Mouse (Mus musculus): Measurements from ENCODE around the gene Gm28374. TPM values are rescaled to one million over a fixed set of nuclear protein-coding genes. Genes with fewer than 3 reads are reported as not detected.

Gm28374 gene
- total and polyA plus RNA-seq, 2 experiments = 0.20 to 0.46 TPM

DNA sequence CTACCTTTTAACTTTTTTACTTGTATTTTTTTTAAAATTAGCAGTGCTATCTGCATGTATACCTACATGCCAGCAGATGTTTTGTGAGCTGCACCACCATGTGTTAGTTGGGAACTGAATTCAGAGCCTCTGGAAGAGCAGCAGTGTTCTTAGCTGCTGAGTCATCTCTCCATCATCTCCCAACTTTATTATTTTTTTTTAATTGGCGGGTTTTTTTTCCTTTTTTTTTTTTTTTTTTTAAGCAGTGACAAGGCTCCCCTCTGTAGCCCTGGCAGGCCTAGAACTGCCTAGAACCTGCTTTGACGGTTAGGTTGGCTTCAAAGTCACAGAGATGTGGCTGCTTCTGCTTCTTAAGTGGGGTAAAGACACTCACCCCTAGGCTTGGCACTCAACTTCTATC, 42.8 kb upstream of the Gm28374 start:
- no peaks in the 10 kb centered on the region for H3K27me3 ChIP-seq (ENCODE audit: control insufficient read depth, insufficient read depth, low read length)
- H3K4me1 ChIP-seq (ENCODE audit: control insufficient read depth, insufficient read depth, low read length) = peaks cover 1% of the 10 kb centered on the region
- no peak for DNase-seq (ENCODE audit: extremely low read depth, low read depth, low spot score)
- H3K27ac ChIP-seq (replicated peaks; ENCODE audit: insufficient read depth, low read depth, low read length) = no peak overlapping the region
- no peak overlapping the region for H3K9ac ChIP-seq (ENCODE audit: low read depth, low read length)
- WGBS = 85% methylated on average over 2 of the region's 2 CpGs
- no peaks in the 10 kb centered on the region for H3K36me3 ChIP-seq (ENCODE audit: control insufficient read depth, insufficient read depth, low read length)
- H3K4me3 ChIP-seq (ENCODE audit: insufficient read depth, low read depth, low read length) = no peak overlapping the region
- no peaks in the 10 kb centered on the region for H3K79me2 ChIP-seq (ENCODE audit: control insufficient read depth, insufficient read depth, low read length)
- TF ChIP-seq CTCF (IDR thresholded peaks at IDR 0.05; ENCODE audit: low read depth, low read length) = no peak
- TF ChIP-seq POLR2A (IDR thresholded peaks at IDR 0.05; ENCODE audit: extremely low read depth, insufficient read depth, low read length) = no peak

GRCm38 (mm10) chr19:6123330-6123729, 41.3 kb upstream of the Gm28374 start:
- 35% methylated on average over 8 of the region's 8 CpGs for WGBS
- Histone ChIP-seq H3K27me3 (ENCODE audit: control insufficient read depth, insufficient read depth, low read length) (no peaks in the 10 kb centered on the region), H3K79me2 (ENCODE audit: control insufficient read depth, insufficient read depth, low read length) (no peaks in the 10 kb centered on the region), H3K4me1 (ENCODE audit: control insufficient read depth, insufficient read depth, low read length) (peaks cover 4% of the 10 kb centered on the region), H3K27ac (replicated peaks; ENCODE audit: insufficient read depth, low read depth, low read length) (no peak overlapping the region), H3K4me3 (ENCODE audit: insufficient read depth, low read depth, low read length) (no peak overlapping the region), H3K9ac (ENCODE audit: low read depth, low read length) (no peak overlapping the region), H3K36me3 (ENCODE audit: control insufficient read depth, insufficient read depth, low read length) (no peaks in the 10 kb centered on the region)
- DNase-seq (ENCODE audit: extremely low read depth, low read depth, low spot score) = peak; percentile 84
- TF ChIP-seq CTCF (IDR thresholded peaks at IDR 0.05; ENCODE audit: low read depth, low read length) = no peak
- no peak for TF ChIP-seq POLR2A (IDR thresholded peaks at IDR 0.05; ENCODE audit: extremely low read depth, insufficient read depth, low read length)

- WGBS = 60% methylated on average over 19 of the region's 19 CpGs
- peaks cover 4% of the 10 kb centered on the region for H3K4me1 ChIP-seq (ENCODE audit: control insufficient read depth, insufficient read depth, low read length)
- no peaks in the 10 kb centered on the region for H3K79me2 ChIP-seq (ENCODE audit: control insufficient read depth, insufficient read depth, low read length)
- H3K36me3 ChIP-seq (ENCODE audit: control insufficient read depth, insufficient read depth, low read length) = no peaks in the 10 kb centered on the region
- no peak for TF ChIP-seq POLR2A (IDR thresholded peaks at IDR 0.05; ENCODE audit: extremely low read depth, insufficient read depth, low read length)
- no peak for TF ChIP-seq CTCF (IDR thresholded peaks at IDR 0.05; ENCODE audit: low read depth, low read length)
- no peaks in the 10 kb centered on the region for H3K27me3 ChIP-seq (ENCODE audit: control insufficient read depth, insufficient read depth, low read length)
- H3K9ac ChIP-seq (ENCODE audit: low read depth, low read length) = no peak overlapping the region
- no peak overlapping the region for H3K4me3 ChIP-seq (ENCODE audit: insufficient read depth, low read depth, low read length)
- H3K27ac ChIP-seq (replicated peaks; ENCODE audit: insufficient read depth, low read depth, low read length) = no peak overlapping the region
- no peak for DNase-seq (ENCODE audit: extremely low read depth, low read depth, low spot score)
Observed at GRCm38 (mm10) chr19:6121761-6122160, 39.7 kb upstream of the Gm28374 start.

DNA sequence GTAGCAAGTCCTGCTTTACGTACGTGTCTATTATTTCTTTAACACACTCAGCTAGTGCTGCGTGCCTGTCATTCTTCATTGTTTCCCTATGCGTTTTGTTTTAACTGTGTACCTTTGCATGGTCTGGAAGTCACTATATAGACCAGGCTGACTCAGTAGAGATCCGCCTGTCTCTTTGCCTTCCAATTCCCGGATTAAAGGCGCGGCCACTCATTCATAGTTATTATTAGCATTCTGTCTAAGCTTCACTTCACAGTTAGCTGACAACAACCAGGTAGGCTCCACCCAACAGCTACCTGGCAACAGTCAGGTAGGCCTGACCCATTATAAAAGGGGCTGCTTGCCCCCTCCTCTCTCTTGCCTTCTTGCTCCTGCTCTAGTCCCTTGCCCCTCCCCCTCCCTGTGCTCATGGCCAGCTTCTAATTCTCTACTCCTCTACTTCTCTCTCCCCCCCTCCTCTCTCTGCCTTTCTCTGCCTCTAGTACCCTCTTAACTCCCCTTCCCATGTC, 36.7 kb upstream of the Gm28374 start:
- no peaks in the 10 kb centered on the region for H3K36me3 ChIP-seq (ENCODE audit: control insufficient read depth, insufficient read depth, low read length)
- no peaks in the 10 kb centered on the region for H3K27me3 ChIP-seq (ENCODE audit: control insufficient read depth, insufficient read depth, low read length)
- H3K9ac ChIP-seq (ENCODE audit: low read depth, low read length) = peak overlapping the region; percentile 63
- no peak for DNase-seq (ENCODE audit: extremely low read depth, low read depth, low spot score)
- no peaks in the 10 kb centered on the region for H3K79me2 ChIP-seq (ENCODE audit: control insufficient read depth, insufficient read depth, low read length)
- no peak for TF ChIP-seq CTCF (IDR thresholded peaks at IDR 0.05; ENCODE audit: low read depth, low read length)
- TF ChIP-seq POLR2A (IDR thresholded peaks at IDR 0.05; ENCODE audit: extremely low read depth, insufficient read depth, low read length) = no peak
- H3K4me3 ChIP-seq (ENCODE audit: insufficient read depth, low read depth, low read length) = peak overlapping the region; percentile 38
- 2% methylated on average over 8 of the region's 8 CpGs for WGBS
- H3K27ac ChIP-seq (replicated peaks; ENCODE audit: insufficient read depth, low read depth, low read length) = peak overlapping the region; percentile 38
- peaks cover 2% of the 10 kb centered on the region; the same call in 1 of the 2 replicates for H3K4me1 ChIP-seq (ENCODE audit: control insufficient read depth, insufficient read depth, low read length)

DNA sequence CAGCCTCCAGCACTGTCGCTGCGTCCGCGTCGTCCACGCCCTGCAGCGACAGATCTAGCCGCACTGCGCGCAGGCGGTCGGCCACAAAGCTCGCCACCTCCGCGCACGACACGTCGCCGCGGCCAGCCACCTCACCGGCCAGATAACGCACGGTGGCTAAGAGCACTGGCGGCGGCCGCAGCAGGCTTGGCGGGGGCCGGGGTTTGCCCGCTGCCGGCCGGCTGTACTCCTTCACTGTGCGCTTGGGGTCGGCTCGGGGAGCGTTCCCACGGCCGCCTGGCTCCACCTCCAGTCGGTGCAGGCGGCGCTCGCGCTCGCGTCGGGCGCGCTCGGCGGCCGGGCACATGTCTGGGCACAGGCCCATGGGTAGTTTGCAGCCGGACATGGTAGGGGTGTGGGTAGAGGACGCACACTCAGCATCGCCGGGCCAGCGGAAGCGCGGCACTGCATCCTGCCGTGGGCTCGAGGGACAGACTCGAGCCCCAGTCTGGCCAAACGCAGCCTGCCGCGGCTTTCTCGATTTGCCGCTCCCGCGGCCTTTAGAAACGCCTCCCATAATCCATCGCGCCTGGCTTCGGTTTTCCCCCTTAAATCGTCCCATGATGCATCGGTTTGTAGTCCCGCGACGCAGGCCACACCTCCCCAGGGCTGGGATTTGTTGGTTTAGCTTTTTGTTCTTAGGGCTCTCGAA, 36.1 kb upstream of the Gm28374 start, which contains the start of gene Sac3d1:
TSS of gene Sac3d1 (minus strand) at position 665 of the 691 bp plus-strand sequence.
- Histone ChIP-seq H3K79me2 (ENCODE audit: control insufficient read depth, insufficient read depth, low read length) (no peaks in the 10 kb centered on the region), H3K4me3 (ENCODE audit: insufficient read depth, low read depth, low read length) (peak within 1 kb of the TSS; percentile 89), H3K27ac (replicated peaks; ENCODE audit: insufficient read depth, low read depth, low read length) (peak within 1 kb of the TSS; percentile 74), H3K36me3 (ENCODE audit: control insufficient read depth, insufficient read depth, low read length) (no peaks in the 10 kb centered on the region), H3K9ac (ENCODE audit: low read depth, low read length) (peak within 1 kb of the TSS; percentile 92), H3K4me1 (ENCODE audit: control insufficient read depth, insufficient read depth, low read length) (0 out of 2 replicates have a peak, but pooled peaks cover 2% of the 10 kb centered on the region), H3K27me3 (ENCODE audit: control insufficient read depth, insufficient read depth, low read length) (no peaks in the 10 kb centered on the region)
- WGBS = under 1% methylated on average over 77 of the region's 77 CpGs
- DNase-seq (ENCODE audit: extremely low read depth, low read depth, low spot score) = peak; percentile 91
- TF ChIP-seq POLR2A (IDR thresholded peaks at IDR 0.05; ENCODE audit: extremely low read depth, insufficient read depth, low read length) = 0 out of 2 replicates have a peak, but pooled peaks have one; percentile 39
- no peak for TF ChIP-seq CTCF (IDR thresholded peaks at IDR 0.05; ENCODE audit: low read depth, low read length)
